Mouse (Mus musculus): ENCODE results near the gene Chic2. TPM values are rescaled to one million over a fixed set of nuclear protein-coding genes. Genes with fewer than 3 reads are reported as not detected.

Gene Chic2
- polyA plus RNA-seq, 1 experiment from 2014 or later = 35.2 TPM

DNA sequence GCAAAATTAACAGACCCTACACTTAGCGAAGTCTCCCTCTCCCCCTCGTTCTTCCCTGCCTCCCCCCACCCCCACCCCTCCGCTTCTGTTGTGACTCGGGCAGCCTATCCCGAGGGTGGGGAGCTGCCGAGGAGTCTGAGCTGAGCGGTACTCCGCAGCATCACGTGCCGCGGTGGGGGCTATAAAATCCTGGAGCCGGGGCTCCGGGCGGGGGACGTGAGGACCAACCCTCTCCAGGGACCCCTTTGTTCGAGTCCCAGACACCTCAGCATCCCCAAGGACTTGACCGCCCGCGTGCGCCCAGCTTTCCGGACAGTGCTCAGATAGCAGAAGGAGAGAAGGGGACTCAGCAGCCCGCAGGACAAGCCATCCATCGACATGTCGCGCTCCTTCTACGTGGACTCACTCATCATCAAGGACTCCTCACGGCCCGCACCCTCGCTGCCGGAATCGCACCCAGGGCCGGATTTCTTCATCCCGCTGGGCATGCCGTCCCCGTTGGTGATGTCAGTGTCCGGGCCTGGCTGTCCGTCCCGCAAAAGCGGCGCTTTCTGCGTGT is 30.9 kb upstream of the Chic2 start, which contains the start of gene Gsx2:
Gene Gsx2, plus strand, starts transcription at position 219 of the 559 bp plus-strand sequence.
- WGBS = under 1% methylated on average over 39 of the region's 41 CpGs

DNA sequence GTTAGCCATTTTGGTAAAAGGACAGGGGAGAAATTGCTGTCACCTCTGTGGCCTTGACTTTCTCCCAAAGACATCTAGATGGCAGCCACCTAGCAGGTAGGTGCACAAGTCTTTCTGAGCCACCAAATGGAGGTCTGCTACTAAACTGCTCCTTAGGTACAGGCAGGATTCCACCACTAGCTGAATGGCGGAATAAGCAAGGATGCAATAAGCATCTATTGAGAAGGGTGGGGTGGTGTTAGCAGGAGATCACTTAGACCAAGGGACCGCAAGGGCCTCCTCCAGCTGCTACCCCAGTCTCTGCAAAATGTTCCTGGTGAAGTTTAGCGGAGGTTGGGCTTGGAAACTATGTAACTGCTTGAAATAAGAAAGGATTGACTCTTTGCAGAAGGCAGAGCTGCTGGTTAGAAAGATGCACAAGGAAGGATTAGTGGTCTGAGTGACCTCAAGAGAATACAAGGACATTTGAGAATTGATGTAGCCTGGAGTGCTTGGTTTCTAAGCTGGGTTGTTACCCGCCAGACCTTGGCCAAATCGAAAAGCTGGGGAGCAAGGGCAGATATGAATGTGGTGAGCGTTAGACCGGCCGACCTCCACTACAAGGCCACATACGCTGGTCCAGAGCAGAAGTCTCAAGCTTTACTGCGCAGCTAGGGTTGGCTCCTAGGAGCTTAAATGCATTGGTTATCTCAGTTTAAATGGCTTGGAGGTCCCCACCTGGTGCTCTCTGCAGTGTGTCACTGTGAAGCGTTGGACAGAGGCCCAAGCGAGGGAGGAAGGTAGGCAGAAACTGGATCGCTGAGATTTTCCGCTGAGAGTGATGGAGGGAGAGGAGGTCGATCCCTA is 30.2 kb upstream of the Chic2 start:
- no peak for ATAC-seq (ENCODE audit: low FRiP score, low read depth)
- Histone ChIP-seq H3K4me3 (peak overlapping the region; percentile 36), H3K36me3 (no peaks in the 10 kb centered on the region), H3K4me1 (peaks cover 27% of the 10 kb centered on the region), H3K9ac (no peak overlapping the region), H3K27ac (no peak overlapping the region), H3K4me2 (replicated peaks) (peak overlapping the region; percentile 62), H3K9me3 (no peaks in the 10 kb centered on the region), H3K27me3 (peaks cover 99% of the 10 kb centered on the region)
- 7% methylated on average over 15 of the region's 15 CpGs for WGBS

More for the DNA sequence above, 30.9 kb upstream of the Chic2 start, which contains the start of gene Gsx2:
- ATAC-seq (ENCODE audit: low FRiP score, low read depth) = peak; percentile 28; the same call in 1 of the 2 replicates
- H3K4me1 ChIP-seq = peaks cover 20% of the 10 kb centered on the region
- peak within 1 kb of the TSS; percentile 31; the same call in 1 of the 2 replicates for H3K9ac ChIP-seq
- H3K36me3 ChIP-seq = no peaks in the 10 kb centered on the region
- peak within 1 kb of the TSS; percentile 36 for H3K4me3 ChIP-seq
- peak within 1 kb of the TSS; percentile 62 for H3K4me2 ChIP-seq (replicated peaks)
- peaks cover 99% of the 10 kb centered on the region for H3K27me3 ChIP-seq
- no peak within 1 kb of the TSS for H3K27ac ChIP-seq
- no peaks in the 10 kb centered on the region for H3K9me3 ChIP-seq

DNA sequence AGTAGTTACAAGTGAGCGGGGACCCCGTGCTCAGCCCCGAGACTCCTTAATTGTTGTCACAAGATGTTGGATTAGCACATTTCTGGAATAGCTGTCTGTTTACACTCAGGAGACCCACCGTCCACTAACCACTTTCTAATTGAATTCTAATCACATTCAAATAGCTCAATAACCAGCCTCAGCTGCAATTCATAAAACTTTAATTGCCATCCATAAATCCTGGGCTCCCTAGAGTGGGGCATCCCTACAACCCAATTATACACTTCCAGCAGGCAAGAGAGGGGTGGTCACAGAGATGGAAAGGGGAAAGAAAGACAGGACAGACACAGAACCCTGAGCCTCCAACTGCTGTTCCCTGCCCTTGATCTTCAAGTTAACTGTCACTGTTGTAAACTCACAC is 29.6 kb upstream of the Chic2 start:
- Histone ChIP-seq H3K27me3 (peaks cover 99% of the 10 kb centered on the region), H3K4me1 (peaks cover 29% of the 10 kb centered on the region), H3K27ac (no peak overlapping the region), H3K4me2 (replicated peaks) (no peak overlapping the region), H3K9ac (no peak overlapping the region), H3K36me3 (no peaks in the 10 kb centered on the region), H3K4me3 (no peak overlapping the region), H3K9me3 (no peaks in the 10 kb centered on the region)
- ATAC-seq (ENCODE audit: low FRiP score, low read depth) = no peak
- 6% methylated on average over 4 of the region's 4 CpGs for WGBS

DNA sequence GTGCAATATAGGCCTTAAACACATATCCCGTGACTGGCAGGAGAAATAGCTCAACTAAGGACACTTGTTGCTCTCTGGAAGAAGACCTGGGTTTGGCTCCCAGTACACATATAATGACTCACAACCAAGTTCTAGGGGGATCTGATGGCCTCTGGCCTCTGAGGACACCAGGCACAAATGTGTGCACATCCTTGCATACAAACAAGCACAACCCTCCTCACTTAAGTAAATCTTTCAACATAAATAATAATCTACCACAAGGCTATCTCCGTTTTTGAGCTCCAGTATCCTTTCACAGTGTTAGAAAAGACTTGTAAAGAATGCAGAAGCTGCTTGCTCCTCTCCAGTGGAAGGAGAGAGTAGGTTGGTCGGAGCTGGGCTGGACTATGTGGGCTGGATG is 29.1 kb upstream of the Chic2 start:
- H3K4me3 ChIP-seq = no peak overlapping the region
- no peak for ATAC-seq (ENCODE audit: low FRiP score, low read depth)
- H3K4me2 ChIP-seq (replicated peaks) = no peak overlapping the region
- H3K9me3 ChIP-seq = no peaks in the 10 kb centered on the region
- no peak overlapping the region for H3K9ac ChIP-seq
- H3K36me3 ChIP-seq = no peaks in the 10 kb centered on the region
- 14% methylated on average over 3 of the region's 3 CpGs for WGBS
- H3K27ac ChIP-seq = no peak overlapping the region
- peaks cover 99% of the 10 kb centered on the region for H3K27me3 ChIP-seq
- peaks cover 29% of the 10 kb centered on the region for H3K4me1 ChIP-seq

DNA sequence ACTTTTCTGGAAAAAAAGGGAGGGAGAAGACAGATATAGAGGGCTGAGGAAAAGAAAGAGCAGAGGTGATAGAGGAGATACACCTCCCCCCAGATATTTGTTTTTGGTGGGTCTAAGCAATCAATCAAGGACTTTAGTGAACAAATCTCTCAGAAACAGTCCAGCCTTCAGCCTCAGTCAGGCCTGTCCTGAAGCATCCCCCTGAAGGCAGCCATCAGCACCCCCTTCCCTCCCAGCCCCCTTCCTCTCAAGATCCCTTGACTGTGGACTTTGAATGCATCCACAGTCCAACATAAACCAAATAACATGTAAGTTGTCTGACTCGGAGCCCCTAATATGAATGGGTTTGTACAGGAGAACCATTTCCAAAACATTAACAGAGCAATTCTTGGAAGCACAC is 28.6 kb upstream of the Chic2 start:
- ATAC-seq (ENCODE audit: low FRiP score, low read depth) = no peak
- Histone ChIP-seq H3K36me3 (no peaks in the 10 kb centered on the region), H3K4me1 (peaks cover 29% of the 10 kb centered on the region), H3K27ac (no peak overlapping the region), H3K4me3 (no peak overlapping the region), H3K27me3 (peaks cover 99% of the 10 kb centered on the region), H3K9me3 (no peaks in the 10 kb centered on the region), H3K4me2 (replicated peaks) (no peak overlapping the region), H3K9ac (no peak overlapping the region)
- WGBS = 24% methylated on average over 1 of the region's 1 CpGs

DNA sequence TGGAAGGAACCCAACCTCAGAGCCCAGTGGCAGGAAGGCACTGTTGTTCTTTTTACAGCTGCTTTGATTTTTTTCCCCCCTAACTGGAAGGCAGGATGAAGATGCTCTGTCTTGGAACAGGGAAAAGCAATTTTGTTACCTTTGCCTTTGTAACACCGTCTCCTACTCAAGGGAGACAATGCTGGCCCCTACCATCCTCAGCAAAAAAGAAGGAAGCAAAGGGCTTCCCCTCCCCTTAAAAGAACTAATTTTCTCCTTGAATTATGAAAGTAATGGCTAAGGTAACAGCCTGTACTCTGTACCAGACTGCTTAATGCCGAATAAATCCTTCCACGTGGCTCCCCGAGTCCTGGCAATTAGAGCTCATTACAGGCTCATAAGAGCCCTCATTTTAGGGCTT is 28.0 kb upstream of the Chic2 start:
- Histone ChIP-seq H3K4me1 (peaks cover 31% of the 10 kb centered on the region), H3K4me2 (replicated peaks) (no peak overlapping the region), H3K36me3 (no peaks in the 10 kb centered on the region), H3K27me3 (peaks cover 99% of the 10 kb centered on the region), H3K27ac (no peak overlapping the region), H3K9ac (no peak overlapping the region), H3K9me3 (no peaks in the 10 kb centered on the region), H3K4me3 (no peak overlapping the region)
- ATAC-seq (ENCODE audit: low FRiP score, low read depth) = no peak
- WGBS = 2% methylated on average over 4 of the region's 4 CpGs

DNA sequence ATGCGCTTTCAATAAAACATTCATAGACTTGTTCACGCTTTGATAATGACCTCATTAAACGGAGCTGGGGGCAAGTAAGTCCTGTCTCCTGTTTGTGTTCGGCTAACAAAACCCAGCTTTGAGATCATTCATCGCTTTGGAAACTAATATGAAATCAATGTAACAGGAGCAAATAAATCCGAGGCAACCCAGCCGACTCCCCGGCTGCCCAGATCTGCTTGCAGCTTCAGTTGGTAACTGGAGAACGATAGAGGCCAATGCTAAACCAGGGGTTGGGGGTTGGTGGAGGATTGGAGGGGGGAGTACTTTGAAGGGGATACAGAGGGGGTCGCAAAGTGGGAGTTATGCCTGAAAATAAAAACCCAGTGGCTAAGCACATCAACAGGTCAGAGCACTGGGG is 27.4 kb upstream of the Chic2 start:
- Histone ChIP-seq H3K4me3 (no peak overlapping the region), H3K27ac (no peak overlapping the region), H3K27me3 (peaks cover 99% of the 10 kb centered on the region), H3K4me1 (peaks cover 35% of the 10 kb centered on the region), H3K36me3 (no peaks in the 10 kb centered on the region), H3K4me2 (replicated peaks) (no peak overlapping the region), H3K9ac (no peak overlapping the region), H3K9me3 (no peaks in the 10 kb centered on the region)
- WGBS = 1% methylated on average over 10 of the region's 10 CpGs
- no peak for ATAC-seq (ENCODE audit: low FRiP score, low read depth)

DNA sequence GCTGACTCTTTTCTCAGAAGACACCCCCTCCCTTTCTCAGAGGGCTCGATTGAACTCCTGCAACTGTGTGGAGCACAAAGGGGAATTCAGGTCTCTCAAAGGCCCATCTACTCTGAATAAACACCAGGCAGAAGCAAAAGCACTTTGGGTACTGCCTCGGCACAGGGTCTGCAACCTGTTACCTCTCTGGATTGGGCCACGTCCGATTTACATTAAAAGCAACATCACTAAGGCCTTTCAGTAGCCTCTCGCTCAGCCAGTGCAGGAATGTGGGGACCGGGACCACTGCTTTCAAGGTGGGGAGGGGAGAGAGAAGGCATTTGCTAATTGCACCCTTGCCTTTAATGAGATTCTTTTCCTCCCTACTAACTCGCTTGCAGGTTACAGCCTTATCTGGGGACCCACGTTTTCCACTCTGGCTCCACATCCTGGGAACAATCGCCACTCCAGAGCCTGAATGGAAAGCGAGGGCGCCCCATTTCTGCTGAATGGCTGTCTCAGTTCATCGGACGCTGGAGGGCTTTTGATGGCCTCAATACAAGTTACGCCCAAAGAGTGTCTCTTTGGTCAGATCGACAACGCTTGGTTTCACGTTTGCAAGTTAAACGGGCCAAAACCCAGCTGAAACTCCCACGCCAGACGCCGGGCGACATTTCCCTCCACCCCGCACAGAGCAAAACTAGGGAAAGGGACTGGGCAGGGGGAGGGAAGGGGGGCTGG is 26.2 kb upstream of the Chic2 start:
- H3K27ac ChIP-seq = no peak overlapping the region
- peaks cover 98% of the 10 kb centered on the region for H3K27me3 ChIP-seq
- no peaks in the 10 kb centered on the region for H3K36me3 ChIP-seq
- H3K9me3 ChIP-seq = no peaks in the 10 kb centered on the region
- WGBS = 2% methylated on average over 23 of the region's 23 CpGs
- no peak for ATAC-seq (ENCODE audit: low FRiP score, low read depth)
- H3K4me2 ChIP-seq (replicated peaks) = peak overlapping the region; percentile 37
- H3K4me3 ChIP-seq = peak overlapping the region; percentile 3; the same call in 1 of the 2 replicates
- H3K4me1 ChIP-seq = peaks cover 35% of the 10 kb centered on the region
- H3K9ac ChIP-seq = peak overlapping the region; percentile 19; the same call in 1 of the 2 replicates

DNA sequence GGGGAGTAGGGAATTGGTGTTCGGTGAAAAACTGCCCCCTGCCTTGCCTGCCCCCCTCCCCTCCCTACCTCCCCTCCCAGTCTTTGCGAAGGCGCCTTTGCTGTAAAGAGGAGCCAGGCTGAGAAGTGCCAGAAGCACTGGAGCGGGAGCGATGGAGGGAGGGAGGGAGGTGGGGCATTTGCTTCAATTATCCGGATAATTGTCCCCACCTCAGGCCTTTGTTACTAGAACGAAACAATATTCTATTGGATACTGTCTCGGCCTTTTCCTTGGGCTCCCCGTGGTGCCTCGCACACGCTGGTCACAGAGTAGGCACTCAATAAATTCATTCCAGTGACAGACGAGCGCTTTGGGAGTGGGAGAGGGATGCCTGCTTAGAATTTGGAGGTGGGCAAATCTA is 25.6 kb upstream of the Chic2 start:
- H3K36me3 ChIP-seq = no peaks in the 10 kb centered on the region
- under 1% methylated on average over 13 of the region's 13 CpGs for WGBS
- peaks cover 5% of the 10 kb centered on the region; the same call in 1 of the 2 replicates for H3K9me3 ChIP-seq
- peak overlapping the region; percentile 3 for H3K4me3 ChIP-seq
- no peak overlapping the region for H3K27ac ChIP-seq
- H3K27me3 ChIP-seq = peaks cover 94% of the 10 kb centered on the region
- H3K4me2 ChIP-seq (replicated peaks) = peak overlapping the region; percentile 37
- ATAC-seq (ENCODE audit: low FRiP score, low read depth) = no peak
- peaks cover 28% of the 10 kb centered on the region for H3K4me1 ChIP-seq
- H3K9ac ChIP-seq = peak overlapping the region; percentile 43; the same call in 1 of the 2 replicates

DNA sequence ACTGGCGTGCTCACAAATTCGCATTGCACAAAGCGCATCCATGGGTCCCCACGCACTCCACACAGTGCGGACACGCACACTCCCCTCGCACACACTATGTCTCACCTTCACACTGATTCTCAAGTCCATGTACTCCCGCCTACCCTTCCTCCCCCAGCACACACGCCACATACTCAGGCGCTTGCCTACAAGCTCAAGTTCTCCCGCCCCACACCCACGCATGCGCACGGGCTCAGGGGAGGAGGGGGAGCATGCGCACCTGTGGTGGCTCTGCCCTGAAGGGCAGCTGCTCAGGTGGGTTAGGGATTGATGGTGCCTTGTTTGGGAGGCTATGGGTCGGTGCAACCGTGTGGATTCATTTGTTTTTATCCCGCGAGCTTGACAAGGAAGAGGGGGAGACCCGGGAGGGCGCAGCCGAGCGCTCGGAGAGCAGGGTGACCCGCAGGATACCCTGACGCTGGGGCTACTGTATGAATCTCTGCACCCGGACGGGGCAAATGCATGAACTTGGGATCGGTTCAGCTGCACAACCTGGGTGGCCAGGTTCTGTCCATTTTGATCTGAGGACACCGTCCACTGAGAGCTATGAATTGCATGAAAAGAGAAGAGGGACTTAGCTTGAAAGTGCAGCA is 22.7 kb upstream of the Chic2 start:
- peak; percentile 85 for ATAC-seq (ENCODE audit: low FRiP score, low read depth)
- 1% methylated on average over 30 of the region's 30 CpGs for WGBS
- peak overlapping the region; percentile 50 for H3K9ac ChIP-seq
- peaks cover 6% of the 10 kb centered on the region; the same call in 1 of the 2 replicates for H3K9me3 ChIP-seq
- no peaks in the 10 kb centered on the region for H3K36me3 ChIP-seq
- no peak overlapping the region for H3K27ac ChIP-seq
- H3K4me2 ChIP-seq (replicated peaks) = peak overlapping the region; percentile 84
- H3K27me3 ChIP-seq = peaks cover 65% of the 10 kb centered on the region
- peak overlapping the region; percentile 50 for H3K4me3 ChIP-seq
- H3K4me1 ChIP-seq = peaks cover 27% of the 10 kb centered on the region

DNA sequence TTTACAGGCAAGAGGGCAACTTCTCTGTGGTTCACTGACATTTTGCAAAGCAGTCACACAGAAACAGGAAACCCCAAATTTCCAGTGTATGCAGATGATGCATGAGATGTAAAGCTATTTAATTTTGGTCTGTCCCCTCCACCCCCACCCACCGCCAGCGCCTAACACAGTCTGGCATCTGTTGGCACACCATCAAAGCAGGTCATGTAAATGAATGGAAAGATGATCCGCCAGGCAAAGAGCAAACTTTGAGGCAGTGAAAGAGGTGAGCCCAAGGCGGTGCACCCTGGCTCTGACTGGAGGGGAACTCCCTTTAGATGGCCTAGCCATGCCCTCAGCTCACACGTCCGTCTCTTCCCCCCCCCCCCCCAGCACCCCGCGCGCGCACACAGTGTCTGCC is 22.1 kb upstream of the Chic2 start:
- H3K36me3 ChIP-seq = no peaks in the 10 kb centered on the region
- ATAC-seq (ENCODE audit: low FRiP score, low read depth) = 0 out of 2 replicates have a peak, but pooled peaks have one; percentile 33
- H3K9me3 ChIP-seq = peaks cover 6% of the 10 kb centered on the region; the same call in 1 of the 2 replicates
- 5% methylated on average over 7 of the region's 10 CpGs for WGBS
- H3K4me1 ChIP-seq = peaks cover 27% of the 10 kb centered on the region
- H3K27me3 ChIP-seq = peaks cover 60% of the 10 kb centered on the region
- H3K9ac ChIP-seq = peak overlapping the region; percentile 50
- H3K4me2 ChIP-seq (replicated peaks) = peak overlapping the region; percentile 84
- H3K4me3 ChIP-seq = peak overlapping the region; percentile 50
- no peak overlapping the region for H3K27ac ChIP-seq
